Mouse (Mus musculus): Measurements from ENCODE around the gene Gabbr2.

- TF ChIP-seq CTCF (IDR thresholded peaks at IDR 0.05; ENCODE audit: low read depth, low read length) (no peak), POLR2A (IDR thresholded peaks at IDR 0.05; ENCODE audit: insufficient read depth, low read length) (no peak)
These were observed 355.8 kb downstream of the Gabbr2 start for GRCm38 (mm10) chr4:46635702-46636430.

All from ES-Bruce4 (cell line).